Mouse (Mus musculus): ENCODE measurements around the gene Mark3.

- TF ChIP-seq CTCF (IDR thresholded peaks at IDR 0.05; ENCODE audit: control insufficient read depth, insufficient read depth, low read length) = no peak
- no peak for TF ChIP-seq POLR2A (IDR thresholded peaks at IDR 0.05; ENCODE audit: borderline replicate concordance, control insufficient read depth, low read depth, low read length)
Observed at GRCm38 (mm10) chr12:111660628-111661027, 86.3 kb downstream of the Mark3 start.
